Mouse (Mus musculus) cerebellum, adult 2 months (tissue): ENCODE data around the gene Cyp2d22.
"Not testable (repeated sequence)": the region's sequence is repeated elsewhere in the genome, so short reads cannot be mapped to it uniquely, and the experiment has no call there.

Source experiments
- CTCF ChIP-seq: fragments of 200-500 bp; IDR thresholded peaks from 2 replicates; pipeline ENCODE4 v1.5.1; 2011; ENCODE audit warnings: low read depth, mild to moderate bottlenecking, control low read depth, low read length, moderate library complexity, borderline replicate concordance; ENCODE audit not compliant: insufficient read depth
- POLR2A ChIP-seq: fragments of 200-500 bp; IDR thresholded peaks from 2 replicates; pipeline ENCODE4 v1.6.1; 2011; ENCODE audit warnings: low read length, control low read depth, borderline replicate concordance; ENCODE audit not compliant: insufficient read depth

DNA sequence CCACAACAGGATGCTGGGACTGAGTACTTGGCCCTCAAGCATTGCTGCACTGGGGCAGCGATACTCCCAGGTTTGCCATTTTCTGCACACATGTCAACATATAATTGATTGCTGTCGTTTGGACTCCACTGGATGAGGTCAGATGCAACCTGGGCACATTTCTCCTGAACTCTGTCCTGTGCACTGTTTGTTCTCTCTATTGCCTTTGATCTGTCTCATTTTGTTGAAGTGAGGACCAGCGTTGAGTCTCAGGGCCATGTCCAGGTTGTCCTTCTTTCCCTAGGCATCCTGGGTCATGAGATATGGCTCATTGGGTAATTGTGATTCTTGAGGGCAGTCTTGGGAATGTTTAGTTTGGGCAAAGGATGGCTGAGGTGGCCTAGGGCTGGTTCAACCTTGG lies 15.9 kb upstream of the Cyp2d22 start:
- TF ChIP-seq CTCF, POLR2A: not testable (repeated sequence)
